8 mouse cellular contexts compared by ENCODE assay signal in genomic region chr6:7845680-7846017, GRCm38 (mm10). TPM values are rescaled to one million over a fixed set of nuclear protein-coding genes. Genes with fewer than 3 reads are reported as not detected.
DNase-seq lines count a peak whose midpoint lies in the region; ATAC-seq and TF ChIP-seq lines count a peak whose summit lies in the region.

No protein-coding gene starts in this region.

- DNase-seq in heart, postnatal 14 days, result no peak
- no peak for DNase-seq in G1E (ENCODE audit: low spot score)
- DNase-seq in heart, postnatal 0 days (ENCODE audit: low spot score), result no peak
- no peak for DNase-seq in ovary, postnatal 10 days (ENCODE audit: low spot score)
- DNase-seq in kidney, postnatal 10 days, result no peak
- DNase-seq in left cerebral cortex, postnatal 4 days, result no peak

- peak overlapping the region; percentile 93 for H3K9ac ChIP-seq in heart, embryonic 15.5 days
- peak overlapping the region; percentile 98 for H3K9ac ChIP-seq in heart, postnatal 0 days (replicated peaks; ENCODE audit: low read depth, low read length)

- H3K27me3 ChIP-seq in heart, embryonic 15.5 days, result no peaks in the 10 kb centered on the region
- H3K27me3 ChIP-seq in G1E (ENCODE audit: insufficient read depth, low read length), result no peaks in the 10 kb centered on the region
- no peaks in the 10 kb centered on the region for H3K27me3 ChIP-seq in heart, postnatal 0 days (ENCODE audit: control insufficient read depth, insufficient read depth, low read length)

- H3K36me3 ChIP-seq in heart, embryonic 15.5 days, result no peaks in the 10 kb centered on the region
- H3K36me3 ChIP-seq in G1E (replicated peaks), result peaks cover 20% of the 10 kb centered on the region
- H3K36me3 ChIP-seq in heart, postnatal 0 days (replicated peaks; ENCODE audit: control insufficient read depth, insufficient read depth, low read length), result no peaks in the 10 kb centered on the region

- no peak for TF ChIP-seq EP300 in heart, postnatal 0 days (IDR thresholded peaks at IDR 0.05; ENCODE audit: low read depth)

- no peak for ATAC-seq in heart, embryonic 15.5 days (replicated peaks; ENCODE audit: insufficient number of reproducible peaks, insufficient read depth, low FRiP score, low read depth)
- no peak for ATAC-seq in G1E (ENCODE audit: extremely low read depth, insufficient number of reproducible peaks, low FRiP score, poor library complexity, severe bottlenecking)
- ATAC-seq in heart, postnatal 0 days (ENCODE audit: insufficient read depth, low read depth), result no peak
- peak; percentile 22 for ATAC-seq in megakaryocyte progenitor cell, adult 5-6 weeks (replicated peaks; ENCODE audit: poor library complexity)

- intact Hi-C loops in heart, postnatal 14 days (cut with DNase I), result loop anchor here (2.0 to 10.0 kb wide), 4 partner anchors 113 to 342 kb away; no protein-coding TSS in a partner anchor
- intact Hi-C loops in left cerebral cortex, postnatal 4 days (cut with DNase I), result loop anchor here (10.0 kb wide), 1 partner anchor 339 kb away; no protein-coding TSS in a partner anchor

- no peak for TF ChIP-seq CTCF in G1E (IDR thresholded peaks at IDR 0.05; ENCODE audit: low read depth, low read length)
- no peak for TF ChIP-seq CTCF in heart, postnatal 0 days (IDR thresholded peaks at IDR 0.05; ENCODE audit: low read depth)

- peaks cover 25% of the 10 kb centered on the region for H3K4me1 ChIP-seq in heart, embryonic 15.5 days (replicated peaks)
- peaks cover 36% of the 10 kb centered on the region for H3K4me1 ChIP-seq in G1E (ENCODE audit: insufficient read depth, low read depth, low read length)
- H3K4me1 ChIP-seq in heart, postnatal 0 days (ENCODE audit: control insufficient read depth, insufficient read depth), result peaks cover 29% of the 10 kb centered on the region

- peak overlapping the region; percentile 78 for H3K4me3 ChIP-seq in heart, embryonic 15.5 days
- H3K4me3 ChIP-seq in G1E (ENCODE audit: low read depth, low read length), result peak overlapping the region; percentile 84
- H3K4me3 ChIP-seq in heart, postnatal 0 days (ENCODE audit: low read depth, low read length), result peak overlapping the region; percentile 98

- H3K4me2 ChIP-seq in heart, embryonic 15.5 days, result peak overlapping the region; percentile 65
- peak overlapping the region; percentile 75 for H3K4me2 ChIP-seq in heart, postnatal 0 days (ENCODE audit: low read depth, low read length)

- H3K9me3 ChIP-seq in heart, embryonic 15.5 days (replicated peaks), result no peaks in the 10 kb centered on the region
- no peaks in the 10 kb centered on the region for H3K9me3 ChIP-seq in G1E (replicated peaks)
- H3K9me3 ChIP-seq in heart, postnatal 0 days (replicated peaks; ENCODE audit: control insufficient read depth, low read length), result no peaks in the 10 kb centered on the region

- peak overlapping the region; percentile 96 for H3K27ac ChIP-seq in heart, embryonic 15.5 days
- H3K27ac ChIP-seq in heart, postnatal 0 days (ENCODE audit: low read depth), result no peak overlapping the region

- WGBS in heart, embryonic 15.5 days, result 6% methylated on average over 6 of the region's 6 CpGs
- WGBS in heart, postnatal 0 days, result 1% methylated on average over 6 of the region's 6 CpGs

RNA-seq across cellular contexts. Expression of gene C1galt1, which starts 1.0 kb away (rescaled TPM):
- polyA plus RNA-seq in heart, embryonic 15.5 days (2015; fragmentation: Nextera tagmentation; extraction: Ambion mirVana), result 3.0 and 3.1 TPM in 2 replicates
- 10 to 100 TPM; 16.8 to 17.4 TPM for total RNA-seq in heart, postnatal 14 days (2021)
- total RNA-seq in G1E (2014; fragmentation: Nextera tagmentation) (49.1 and 56.8 TPM in 2 replicates), G1E (2017) (21.8 and 25.4 TPM in 2 replicates)
- 2.5 and 2.7 TPM in 2 replicates for polyA plus RNA-seq in G1E (2012)
- total RNA-seq in heart, postnatal 0 days (2014; rRNA removed; ENCODE audit: low replicate concordance), result 17.0 and 22.3 TPM in 2 replicates
- polyA plus RNA-seq in heart, postnatal 0 days (2015; fragmentation: Nextera tagmentation; extraction: Ambion mirVana), result 2.3 and 2.4 TPM in 2 replicates
- 33.3 TPM in 2 replicates for total RNA-seq in megakaryocyte progenitor cell, adult 5-6 weeks (2015)
- 18.9 and 22.4 TPM in 2 replicates for total RNA-seq in megakaryocyte progenitor cell, adult 5-6 weeks (2017)
- 10 to 100 TPM; 16.4 to 17.2 TPM for total RNA-seq in left cerebral cortex, postnatal 4 days (2021)
